Mouse (Mus musculus): ENCODE measurements around the gene Llgl2.

- TF ChIP-seq CTCF (IDR thresholded peaks at IDR 0.05): no peak
- TF ChIP-seq EP300 (IDR thresholded peaks at IDR 0.05): no peak
These were observed 8.7 kb downstream of the Llgl2 start for GRCm38 (mm10) chr11:115832523-115832922.
